Mouse (Mus musculus) kidney, adult 2 months (tissue): ENCODE measurements around the gene Flad1.

Experiments used
- CTCF ChIP-seq: fragments of 200-500 bp; conservative IDR thresholded peaks from 2 replicates; pipeline ENCODE4 v1.5.1; 2011; ENCODE audit warnings: low read depth, mild to moderate bottlenecking, control low read depth, low read length, moderate library complexity, mixed read lengths; ENCODE audit not compliant: insufficient read depth, insufficient read length
- POLR2A ChIP-seq: fragments of 200-500 bp; IDR thresholded peaks from one replicate; pipeline ENCODE4 v1.6.1; 2011; ENCODE audit warnings: low read depth, low read length, control low read depth

DNA sequence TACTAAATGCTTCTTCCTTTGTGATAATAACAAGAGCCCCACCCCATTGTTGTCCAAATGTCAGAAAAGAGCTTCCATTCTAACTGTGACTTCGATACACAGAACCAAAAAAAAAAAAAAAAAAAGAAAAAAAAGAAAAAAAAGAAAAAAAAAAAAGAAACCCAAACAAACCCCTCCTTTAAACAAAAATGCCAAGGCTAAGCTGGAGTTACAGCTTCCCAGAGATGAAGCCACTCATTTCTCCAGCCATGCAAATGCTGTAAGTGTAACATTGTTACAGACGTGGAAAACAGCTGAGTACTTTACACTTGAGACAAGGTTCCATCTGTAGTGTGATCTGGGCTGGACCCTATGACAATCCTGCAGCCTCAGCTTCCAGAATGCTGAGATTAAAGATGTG is 5.5 kb upstream of the Flad1 start:
- TF ChIP-seq CTCF (no peak), POLR2A (no peak)
